Mouse (Mus musculus) right cerebral cortex, postnatal 36 days (tissue): ENCODE data around the gene Prph2.

ENCODE experiments used
- DNase-seq, 2 experiments: peaks; one replicate each; pipeline ENCODE4 v3.0.0; 2022; ENCODE audit warnings: low spot score in 2 of 2, mixed read lengths in 1 of 2

Prph2 gene

GRCm38 (mm10) chr17:46890843-46891594 is 19.2 kb upstream of the Prph2 start:
- peak; percentile 41 to 44 for DNase-seq

- no peak for DNase-seq
Measured at GRCm38 (mm10) chr17:46895426-46895825, 14.8 kb upstream of the Prph2 start.

- no peak for DNase-seq
Measured at GRCm38 (mm10) chr17:46897221-46897950, 12.9 kb upstream of the Prph2 start.

GRCm38 (mm10) chr17:46900941-46901340 is 9.3 kb upstream of the Prph2 start:
- no peak for DNase-seq

GRCm38 (mm10) chr17:46903876-46904490 is 6.3 kb upstream of the Prph2 start:
- peak in 1 of 2 experiments; percentile 48 for DNase-seq

- no peak for DNase-seq
Measured at GRCm38 (mm10) chr17:46912331-46912730, 2.1 kb downstream of the Prph2 start.

GRCm38 (mm10) chr17:46915129-46915528 is 4.9 kb downstream of the Prph2 start:
- DNase-seq, result no peak

- DNase-seq, result no peak
Measured at GRCm38 (mm10) chr17:46918951-46919350, 8.7 kb downstream of the Prph2 start.

GRCm38 (mm10) chr17:46920855-46921254 is 10.6 kb downstream of the Prph2 start:
- no peak for DNase-seq

- DNase-seq, result no peak
Measured at GRCm38 (mm10) chr17:46926192-46926591, 15.9 kb downstream of the Prph2 start.

GRCm38 (mm10) chr17:46926941-46927340 is 16.7 kb downstream of the Prph2 start:
- no peak for DNase-seq

- peak; percentile 38 to 62 for DNase-seq
Measured at GRCm38 (mm10) chr17:46927781-46928180, 17.5 kb downstream of the Prph2 start.

GRCm38 (mm10) chr17:46929277-46929676 is 19.0 kb downstream of the Prph2 start:
- no peak for DNase-seq

- DNase-seq, result no peak
Measured at GRCm38 (mm10) chr17:46929897-46930296, 19.6 kb downstream of the Prph2 start.

GRCm38 (mm10) chr17:46932961-46933360 is 22.7 kb downstream of the Prph2 start:
- DNase-seq, result peak in 1 of 2 experiments; percentile 31

- peak; percentile 33 to 51 for DNase-seq
Measured at GRCm38 (mm10) chr17:46933557-46934348, 23.5 kb downstream of the Prph2 start.

GRCm38 (mm10) chr17:46940461-46940860 is 30.2 kb downstream of the Prph2 start:
- no peak for DNase-seq

- no peak for DNase-seq
Measured at GRCm38 (mm10) chr17:46942421-46942820, 32.2 kb downstream of the Prph2 start.

- DNase-seq, result no peak
Measured at GRCm38 (mm10) chr17:46946276-46946675, 36.0 kb downstream of the Prph2 start.

GRCm38 (mm10) chr17:46958045-46958444 is 47.8 kb downstream of the Prph2 start:
- DNase-seq, result no peak

- no peak for DNase-seq
Measured at GRCm38 (mm10) chr17:46960216-46960615, 50.0 kb downstream of the Prph2 start.

- DNase-seq, result no peak
Measured at GRCm38 (mm10) chr17:46962153-46962552, 51.9 kb downstream of the Prph2 start.
